Mouse (Mus musculus) lung, postnatal 36 days (tissue): ENCODE results near the gene Il5.
A peak's percentile ranks its signal among the peaks of the same experiment; 100 is the strongest.

Source experiments
- DNase-seq: peaks from one replicate; pipeline ENCODE4 v3.0.0; 2022; ENCODE audit warnings: mixed read lengths

Il5 gene

DNA sequence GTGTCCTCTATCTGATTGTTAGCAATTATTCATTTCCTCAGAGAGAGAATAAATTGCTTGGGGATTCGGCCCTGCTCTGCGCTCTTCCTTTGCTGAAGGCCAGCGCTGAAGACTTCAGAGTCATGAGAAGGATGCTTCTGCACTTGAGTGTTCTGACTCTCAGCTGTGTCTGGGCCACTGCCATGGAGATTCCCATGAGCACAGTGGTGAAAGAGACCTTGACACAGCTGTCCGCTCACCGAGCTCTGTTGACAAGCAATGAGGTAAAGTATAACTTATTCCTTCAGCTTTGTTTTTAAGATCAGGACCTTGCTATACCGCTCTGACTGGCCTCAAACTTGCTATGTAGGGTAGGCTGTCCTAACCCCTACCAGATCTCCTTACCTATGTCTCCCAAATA lies at the start of gene Il5:
TSS of gene Il5 (plus strand) at position 80 of the 400 bp plus-strand sequence.
- no peak for DNase-seq

DNA sequence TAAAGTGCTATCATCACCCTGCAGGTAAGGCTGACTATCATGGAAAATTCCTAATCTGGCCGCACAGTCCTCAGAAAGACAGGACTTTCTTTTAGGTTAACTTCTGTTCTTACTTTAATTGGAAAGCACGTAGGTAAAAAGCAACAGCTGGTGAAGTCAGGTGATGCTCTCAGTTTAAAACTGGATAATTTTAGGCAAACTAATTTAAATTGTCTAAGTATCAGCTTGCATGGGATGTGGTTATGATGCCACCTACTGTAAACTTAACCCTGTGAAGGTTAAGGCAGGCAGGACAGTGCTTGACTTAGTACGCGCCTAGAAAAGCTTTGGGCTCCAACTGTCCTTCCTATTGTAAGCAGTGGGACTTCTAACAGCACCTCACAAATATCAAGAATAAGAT lies 49.2 kb upstream of the Il5 start:
- DNase-seq, result no peak

- peak; percentile 56 for DNase-seq
Observed at GRCm38 (mm10) chr11:53680141-53680540, 40.5 kb upstream of the Il5 start.

GRCm38 (mm10) chr11:53681686-53682085 lies 38.9 kb upstream of the Il5 start:
- DNase-seq, result no peak

DNA sequence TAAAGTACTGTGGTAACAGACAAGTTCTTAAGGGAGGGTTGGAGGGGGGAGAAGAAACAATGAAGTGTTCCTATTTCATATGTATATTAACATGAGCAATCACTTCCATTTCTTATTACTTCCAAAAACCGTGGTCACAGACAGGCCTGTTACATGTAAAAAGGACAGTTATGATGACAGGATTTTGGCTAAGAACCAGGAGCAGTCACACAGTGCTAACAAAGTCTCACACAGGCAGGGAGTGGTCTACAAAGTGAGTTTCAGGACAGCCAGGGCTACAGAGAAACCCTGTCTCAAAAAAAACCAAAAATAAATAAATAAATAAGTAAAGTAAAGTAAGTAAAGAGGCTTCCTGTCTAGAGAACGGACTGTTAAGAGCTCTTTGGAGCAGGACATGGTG lies 38.4 kb upstream of the Il5 start:
- DNase-seq, result peak; percentile 10

GRCm38 (mm10) chr11:53682994-53683530 lies 37.5 kb upstream of the Il5 start:
- DNase-seq, result peak; percentile 44

DNA sequence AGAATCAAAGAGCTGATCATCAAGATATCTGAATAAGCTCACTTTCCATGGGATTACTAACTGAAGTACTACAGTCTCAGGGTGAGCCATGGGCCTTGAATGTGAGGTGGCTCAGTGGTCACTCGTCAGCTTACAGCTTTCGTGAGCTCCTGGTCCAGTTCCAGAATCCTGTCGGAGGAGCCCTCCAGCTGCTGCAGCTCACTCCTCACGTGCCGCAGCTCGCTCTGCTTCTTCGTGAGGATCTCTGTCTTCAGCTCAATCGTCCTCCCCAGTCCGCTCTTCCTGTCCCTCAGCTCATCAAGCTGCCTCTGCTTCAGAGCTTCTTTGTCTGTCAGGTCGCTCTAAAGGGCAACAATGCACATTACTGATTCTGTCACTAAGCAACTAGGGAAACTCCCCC lies 28.6 kb upstream of the Il5 start:
- peak; percentile 65 for DNase-seq

DNA sequence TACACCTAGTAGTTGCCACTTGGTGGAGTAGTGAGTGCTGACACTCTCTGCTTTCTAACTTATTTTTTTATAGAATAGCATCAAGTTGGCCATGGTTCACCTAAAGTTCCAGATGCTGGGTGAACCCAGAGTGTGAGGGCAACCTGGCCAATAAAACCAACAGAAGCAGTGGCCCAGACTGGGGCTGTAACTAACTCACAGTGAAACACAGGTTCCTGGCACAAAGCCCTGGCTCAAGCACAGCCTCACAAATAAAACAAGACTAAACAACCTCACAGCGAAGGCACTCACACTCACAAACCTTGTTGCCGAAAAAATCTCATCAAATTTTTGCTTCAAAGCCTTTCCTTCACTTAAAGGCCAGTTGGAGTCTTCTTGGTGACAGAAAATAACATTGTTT lies 22.1 kb upstream of the Il5 start:
- no peak for DNase-seq

DNA sequence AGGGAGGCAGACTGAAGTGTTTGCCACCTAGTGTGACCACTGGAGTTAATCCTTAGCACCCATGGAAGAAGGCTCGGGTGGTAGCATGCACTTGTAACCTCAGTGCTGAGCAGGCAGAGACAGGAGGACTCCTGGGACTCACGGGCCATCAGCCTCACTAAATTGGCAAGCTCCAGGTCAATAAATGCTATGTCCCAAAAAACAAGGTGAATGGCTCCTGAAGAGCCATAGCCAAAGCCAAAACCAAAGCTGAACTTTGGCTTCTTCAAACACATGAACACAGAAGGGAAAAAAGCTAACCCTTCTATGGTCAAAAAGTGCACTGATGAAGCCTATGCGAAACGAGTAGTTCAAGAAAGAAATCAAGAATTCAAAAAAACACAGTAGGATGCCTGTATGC lies 21.2 kb upstream of the Il5 start:
- no peak for DNase-seq

DNA sequence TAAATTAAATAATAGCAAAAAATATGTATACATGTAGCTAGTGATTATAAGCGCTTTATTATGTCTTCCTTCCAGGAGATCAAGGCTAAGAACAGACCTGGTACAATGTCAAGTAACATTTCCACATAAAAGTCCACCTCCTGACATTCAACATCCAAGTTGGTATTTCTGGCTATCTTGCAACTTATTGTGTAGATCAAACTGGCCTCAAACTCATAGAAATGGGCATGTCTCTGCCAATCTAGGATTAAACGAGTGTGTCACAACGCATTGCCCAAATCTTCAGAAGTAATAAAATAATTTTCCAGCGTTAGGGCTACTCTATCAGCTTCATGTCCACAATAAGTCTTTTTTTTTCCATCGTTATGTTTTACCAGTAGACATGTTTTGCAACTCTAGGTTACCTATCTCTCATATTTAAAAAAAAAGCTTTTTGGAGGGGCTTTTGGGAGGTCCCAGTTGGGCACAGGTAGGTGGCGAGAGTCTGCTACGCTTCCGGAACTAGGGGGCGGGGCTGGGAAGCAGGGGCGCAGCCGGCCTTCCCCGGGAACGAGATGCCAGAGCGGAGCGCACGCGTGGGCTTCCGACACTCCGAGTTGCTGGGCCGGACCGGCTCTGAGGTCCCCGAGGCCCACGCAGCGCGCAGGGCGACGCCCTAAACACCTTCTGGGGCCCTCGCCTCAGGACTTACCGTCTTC lies 14.2 kb upstream of the Il5 start:
- DNase-seq, result peak; percentile 39

DNA sequence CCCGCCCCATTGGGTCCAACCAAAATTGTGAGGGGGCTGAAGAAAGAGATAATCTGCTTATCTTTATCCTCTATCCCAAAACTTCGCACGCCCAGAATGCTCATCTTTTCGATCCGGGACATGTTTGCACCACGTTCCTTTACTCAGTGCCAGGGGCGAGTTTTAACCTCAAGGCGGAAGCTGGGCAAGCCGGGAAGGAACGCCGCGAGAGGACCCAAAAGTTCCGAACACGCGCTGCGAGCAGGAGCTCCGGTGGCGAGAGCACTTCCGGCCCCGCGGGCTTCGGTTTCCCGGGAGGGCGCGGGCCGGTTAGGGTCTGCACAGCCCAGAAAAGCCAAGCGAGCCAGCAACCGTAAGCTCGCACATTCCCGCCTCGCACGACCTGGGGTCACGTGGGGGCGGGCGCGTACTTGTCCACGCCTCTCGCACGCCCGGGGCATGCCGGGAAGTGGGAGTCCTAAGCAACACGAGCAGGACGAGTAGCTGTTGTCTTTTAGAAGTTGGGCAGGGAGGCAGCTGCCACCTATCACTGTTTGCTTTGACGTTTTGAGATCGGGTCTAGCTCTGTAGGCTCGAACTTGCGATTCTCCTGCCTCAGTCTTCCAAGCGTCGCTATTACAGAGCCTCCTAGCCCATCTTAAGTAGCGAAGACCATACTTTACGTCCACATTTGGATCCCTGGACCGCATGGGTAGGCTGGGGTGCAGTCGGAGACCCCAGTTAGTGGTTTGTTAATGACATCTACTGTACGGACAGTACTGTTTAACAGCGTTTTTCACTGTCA lies 13.5 kb upstream of the Il5 start, which contains the start of gene Rad50:
TSS of gene Rad50 (minus strand) at position 386 of the 784 bp plus-strand sequence.
- peak; percentile 96 for DNase-seq

GRCm38 (mm10) chr11:53707718-53708009 lies 12.9 kb upstream of the Il5 start:
- DNase-seq, result no peak

DNA sequence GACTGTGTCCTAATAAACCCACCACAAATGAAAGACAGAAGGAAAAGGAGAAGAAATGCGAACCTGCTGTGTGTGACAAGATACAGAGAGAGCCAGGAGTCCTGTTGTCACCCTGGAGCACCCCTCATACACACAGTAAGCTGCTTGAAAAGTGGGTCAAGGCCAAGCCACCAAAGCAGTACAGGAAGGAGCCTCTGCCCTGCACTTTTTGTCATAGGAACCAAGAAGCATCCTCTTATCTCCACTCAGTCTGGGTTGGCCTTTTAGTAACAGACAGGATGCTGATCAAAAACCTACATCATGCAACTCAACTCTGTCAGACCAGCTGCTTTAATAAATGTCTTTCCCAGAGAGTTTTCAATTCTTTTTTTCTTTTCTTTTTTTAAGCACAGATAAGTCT lies 893 bp upstream of the Il5 start:
- DNase-seq, result no peak

- no peak for DNase-seq
Observed at GRCm38 (mm10) chr11:53731457-53731856, 10.9 kb downstream of the Il5 start.

GRCm38 (mm10) chr11:53732244-53732643 lies 11.7 kb downstream of the Il5 start:
- DNase-seq, result no peak

GRCm38 (mm10) chr11:53733824-53734223 lies 13.2 kb downstream of the Il5 start:
- DNase-seq, result no peak

GRCm38 (mm10) chr11:53734431-53734830 lies 13.8 kb downstream of the Il5 start:
- DNase-seq, result no peak

GRCm38 (mm10) chr11:53734970-53735681 lies 14.5 kb downstream of the Il5 start:
- no peak for DNase-seq

- DNase-seq, result peak; percentile 72
Observed at GRCm38 (mm10) chr11:53735682-53736245, 15.2 kb downstream of the Il5 start.

- peak; percentile 90 for DNase-seq
Observed at GRCm38 (mm10) chr11:53736771-53737572, 16.4 kb downstream of the Il5 start.

- DNase-seq, result peak; percentile 83
Observed at GRCm38 (mm10) chr11:53737573-53737946, 17.0 kb downstream of the Il5 start.

- peak; percentile 58 for DNase-seq
Observed at GRCm38 (mm10) chr11:53742353-53742752, 21.8 kb downstream of the Il5 start.
